Mouse (Mus musculus) Muller cell, postnatal 12 days (primary cell): ENCODE results near the gene Nelfcd.

Source experiments
- DNase-seq: peaks from one replicate; pipeline ENCODE4 v3.0.0-alpha.2; 2015; ENCODE audit errors: inconsistent ontology term

The Nelfcd gene

GRCm38 (mm10) chr2:174472818-174473549 lies 57.4 kb downstream of the Nelfcd start, which contains the start of gene Prelid3b:
Gene Prelid3b, minus strand, starts transcription at chr2:174473081.
- peak; percentile 100 for DNase-seq

GRCm38 (mm10) chr2:174473550-174473927 lies 57.9 kb downstream of the Nelfcd start:
- no peak for DNase-seq
